Mouse (Mus musculus) midbrain, embryonic 12.5 days (tissue): ENCODE data around the gene Tcf3. TPM values are rescaled to one million over a fixed set of nuclear protein-coding genes. Genes with fewer than 3 reads are reported as not detected.

Experiments used
- ATAC-seq: fragments of 200-750 bp; cut with Nextera tagmentation; 2 replicates; pipeline ENCODE4 v1.8.0; 2017; ENCODE audit warnings: low read depth, moderate TSS enrichment, moderate library complexity; ENCODE audit not compliant: low FRiP score
- H3K27ac ChIP-seq: fragments of 300-500 bp; sonication (generic); replicated peaks from 2 replicates; pipeline ENCODE4 v1.5.1; 2016; ENCODE audit warnings: mild to moderate bottlenecking
- H3K27me3 ChIP-seq: fragments of 300-500 bp; sonication (generic); 2 replicates; pipeline ENCODE4 v1.6.1; 2016; ENCODE audit warnings: mild to moderate bottlenecking
- H3K36me3 ChIP-seq: fragments of 300-500 bp; sonication (generic); 2 replicates; pipeline ENCODE4 v1.6.1; 2016
- H3K4me1 ChIP-seq: fragments of 300-500 bp; sonication (generic); 2 replicates; pipeline ENCODE4 v1.6.1; 2016
- H3K4me2 ChIP-seq: fragments of 300-500 bp; sonication (generic); replicated peaks from 2 replicates; pipeline ENCODE4 v1.6.1; 2016; ENCODE audit warnings: mild to moderate bottlenecking, moderate library complexity
- H3K4me3 ChIP-seq: fragments of 300-500 bp; sonication (generic); 2 replicates; pipeline ENCODE4 v1.5.1; 2016; ENCODE audit warnings: mild to moderate bottlenecking
- H3K9ac ChIP-seq: fragments of 300-500 bp; sonication (generic); replicated peaks from 2 replicates; pipeline ENCODE4 v1.6.1; 2016; ENCODE audit warnings: mild to moderate bottlenecking, moderate library complexity
- H3K9me3 ChIP-seq: fragments of 300-500 bp; sonication (generic); 2 replicates; pipeline ENCODE4 v1.6.1; 2016; ENCODE audit warnings: mild to moderate bottlenecking
- WGBS: fragments of 180-500 bp; shearing (Covaris S2); methylation state at CpG from one replicate; pipeline ENCODE4 v1.1.7; 2016; 5-methylcytosine and 5-hydroxymethylcytosine counted together
- polyA plus RNA-seq: library from polyadenylated mRNA; unstranded; fragments of >200 nt; fragmentation: Nextera tagmentation; extraction: Ambion mirVana; gene quantifications from 2 replicates; pipeline ENCODE4 v1.2.1, GENCODE M21; 2016

Tcf3 gene
- polyA plus RNA-seq, 1 experiment from 2014 or later, result 185 TPM

DNA sequence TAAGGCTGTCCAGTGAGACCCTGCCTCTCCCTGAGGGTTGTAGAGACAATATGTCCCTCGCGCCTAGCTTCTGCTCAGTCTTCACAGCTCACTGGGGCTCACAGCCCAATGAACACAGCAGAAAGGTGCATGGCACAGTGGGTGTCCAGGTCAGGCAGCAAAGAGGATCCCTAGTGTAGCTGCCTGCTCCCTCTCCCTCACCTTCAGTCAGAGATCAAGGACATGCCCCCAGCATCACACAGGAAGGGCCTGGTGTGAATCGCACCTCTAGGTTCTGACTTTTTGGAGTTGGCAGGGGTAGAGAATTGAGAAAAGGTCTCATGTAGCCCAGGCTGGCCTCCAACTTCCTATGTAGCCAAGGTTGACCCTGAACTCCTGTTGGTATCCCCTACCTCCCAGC, 1.4 kb upstream of the Tcf3 start:
- 77% methylated on average over 3 of the region's 3 CpGs for WGBS
- Histone ChIP-seq H3K9ac (no peak overlapping the region), H3K27ac (no peak overlapping the region), H3K27me3 (peaks cover 6% of the 10 kb centered on the region; the same call in 1 of the 2 replicates), H3K9me3 (no peaks in the 10 kb centered on the region), H3K4me2 (no peak overlapping the region), H3K4me3 (peak overlapping the region; percentile 98; the same call in 1 of the 2 replicates), H3K36me3 (peaks cover 12% of the 10 kb centered on the region), H3K4me1 (peaks cover 22% of the 10 kb centered on the region)
- ATAC-seq, result no peak

- H3K9ac ChIP-seq, result no peak overlapping the region
- no peaks in the 10 kb centered on the region for H3K9me3 ChIP-seq
- ATAC-seq, result no peak
- H3K4me1 ChIP-seq, result peaks cover 22% of the 10 kb centered on the region
- peaks cover 18% of the 10 kb centered on the region for H3K36me3 ChIP-seq
- peak overlapping the region; percentile 98 for H3K4me3 ChIP-seq
- H3K4me2 ChIP-seq, result peak overlapping the region; percentile 88
- WGBS, result 13% methylated on average over 8 of the region's 8 CpGs
- H3K27ac ChIP-seq, result peak overlapping the region; percentile 88
- H3K27me3 ChIP-seq, result peaks cover 6% of the 10 kb centered on the region; the same call in 1 of the 2 replicates
These were observed 766 bp upstream of the Tcf3 start for GRCm38 (mm10) chr10:80434233-80434592.

DNA sequence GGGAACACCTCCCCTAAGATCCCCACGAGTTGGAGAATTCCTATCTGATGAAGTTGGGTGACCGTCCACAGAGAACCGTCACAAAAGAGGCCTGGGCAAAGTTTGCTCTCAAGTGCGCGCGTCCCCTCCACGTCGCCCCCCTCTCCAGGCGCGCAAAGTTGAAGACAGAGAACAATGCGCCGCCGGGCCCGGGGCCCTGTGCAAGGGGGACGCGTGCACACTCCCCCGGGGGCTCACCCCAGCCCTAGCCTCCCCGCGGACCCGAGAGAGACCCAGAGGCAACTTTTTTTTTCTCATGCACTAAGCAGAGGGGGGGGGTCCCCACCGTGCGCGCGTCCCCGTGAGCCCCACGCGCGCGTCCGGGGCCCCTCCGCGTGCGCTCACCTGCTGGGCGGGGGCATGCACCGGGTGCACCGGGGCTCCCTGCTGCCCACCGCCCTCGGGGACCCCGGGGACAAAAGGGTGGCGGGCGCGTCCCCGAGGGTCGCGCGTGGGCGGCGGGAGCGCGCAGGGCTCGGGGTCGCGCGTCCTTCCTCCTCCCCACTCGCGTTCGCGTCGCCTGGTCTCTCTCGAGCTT, 423 bp downstream of the Tcf3 start:
- Histone ChIP-seq H3K9ac (peak overlapping the region; percentile 93), H3K4me1 (peaks cover 22% of the 10 kb centered on the region), H3K4me3 (peak overlapping the region; percentile 98), H3K9me3 (no peaks in the 10 kb centered on the region), H3K27ac (peak overlapping the region; percentile 88), H3K36me3 (peaks cover 30% of the 10 kb centered on the region), H3K4me2 (peak overlapping the region; percentile 88), H3K27me3 (0 out of 2 replicates have a peak, but pooled peaks cover 6% of the 10 kb centered on the region)
- 0% methylated on average over 52 of the region's 60 CpGs for WGBS
- ATAC-seq, result peak; percentile 36; the same call in 1 of the 2 replicates

GRCm38 (mm10) chr10:80432387-80432785, 1.1 kb downstream of the Tcf3 start:
- Histone ChIP-seq H3K4me3 (peak overlapping the region; percentile 98), H3K9me3 (no peaks in the 10 kb centered on the region), H3K9ac (peak overlapping the region; percentile 93), H3K27ac (peak overlapping the region; percentile 88), H3K4me2 (peak overlapping the region; percentile 88), H3K4me1 (peaks cover 22% of the 10 kb centered on the region), H3K36me3 (peaks cover 36% of the 10 kb centered on the region), H3K27me3 (0 out of 2 replicates have a peak, but pooled peaks cover 6% of the 10 kb centered on the region)
- no peak for ATAC-seq
- 1% methylated on average over 4 of the region's 4 CpGs for WGBS

- 22% methylated on average over 16 of the region's 16 CpGs for WGBS
- Histone ChIP-seq H3K4me3 (peak overlapping the region; percentile 98), H3K4me1 (peaks cover 22% of the 10 kb centered on the region), H3K9ac (peak overlapping the region; percentile 93), H3K4me2 (peak overlapping the region; percentile 88), H3K9me3 (no peaks in the 10 kb centered on the region), H3K27ac (peak overlapping the region; percentile 88), H3K27me3 (0 out of 2 replicates have a peak, but pooled peaks cover 6% of the 10 kb centered on the region), H3K36me3 (peaks cover 42% of the 10 kb centered on the region)
- no peak for ATAC-seq
These were observed 1.7 kb downstream of the Tcf3 start for GRCm38 (mm10) chr10:80431570-80432386.

DNA sequence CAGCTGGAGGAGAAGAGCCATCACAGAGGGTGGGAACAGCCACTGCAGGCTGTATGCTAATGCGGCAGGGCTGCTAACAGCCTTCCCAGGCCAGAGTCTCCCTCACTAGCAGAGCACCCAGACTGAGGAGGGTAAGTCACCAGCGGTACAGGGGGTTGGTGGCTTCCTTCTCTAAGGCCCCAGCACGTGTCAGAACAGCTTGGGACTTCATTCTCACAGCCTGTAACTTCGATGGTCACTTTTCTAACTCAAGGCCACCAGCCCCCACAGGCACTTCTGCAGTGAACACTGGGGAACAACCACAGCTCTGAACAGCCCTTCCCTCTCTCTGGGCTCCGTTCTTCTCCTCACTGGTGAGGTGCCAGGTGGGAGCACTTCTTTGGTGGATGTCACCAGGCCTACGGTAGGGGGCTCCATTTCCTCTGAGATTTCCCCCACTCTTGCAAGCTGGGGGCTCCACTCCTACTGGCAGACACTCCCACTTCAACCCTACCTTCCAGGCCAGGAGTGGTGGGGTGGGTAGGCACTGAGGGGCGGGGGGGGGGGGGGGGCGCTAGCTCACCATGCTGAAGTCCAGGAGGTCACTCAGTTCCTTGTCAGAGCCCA, 3.0 kb downstream of the Tcf3 start:
- peaks cover 55% of the 10 kb centered on the region for H3K36me3 ChIP-seq

DNA sequence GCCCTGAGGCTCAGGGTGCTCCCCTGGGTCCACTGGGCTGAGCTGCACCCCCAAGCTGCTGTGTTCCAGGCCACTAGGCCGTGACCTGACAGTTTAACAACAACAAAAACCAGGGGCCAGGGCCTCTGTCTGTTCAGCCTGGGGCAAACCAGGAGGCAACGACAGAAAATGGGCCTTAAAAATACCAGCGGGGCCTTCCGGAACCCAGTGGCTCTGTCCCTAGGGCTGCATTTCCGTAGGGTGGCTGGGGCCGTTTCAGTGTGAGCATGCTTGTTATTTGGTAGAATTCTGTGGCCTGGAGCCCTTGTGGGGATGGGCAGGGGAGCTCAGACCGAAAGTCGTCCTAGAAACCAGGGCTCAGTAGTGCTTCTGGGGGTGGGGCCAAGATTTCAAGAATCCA, 3.6 kb downstream of the Tcf3 start:
- Histone ChIP-seq H3K4me3 (no peak overlapping the region), H3K27me3 (no peaks in the 10 kb centered on the region), H3K27ac (no peak overlapping the region), H3K9me3 (peaks cover 5% of the 10 kb centered on the region; the same call in 1 of the 2 replicates), H3K9ac (no peak overlapping the region), H3K36me3 (peaks cover 62% of the 10 kb centered on the region), H3K4me1 (peaks cover 22% of the 10 kb centered on the region), H3K4me2 (no peak overlapping the region)
- ATAC-seq, result no peak
- 89% methylated on average over 8 of the region's 8 CpGs for WGBS

More for the DNA sequence above, 3.0 kb downstream of the Tcf3 start:
- Histone ChIP-seq H3K9ac (0 out of 2 replicates have a peak overlapping the region, but pooled peaks have one; percentile 24), H3K4me3 (0 out of 2 replicates have a peak overlapping the region, but pooled peaks have one; percentile 98), H3K27ac (0 out of 2 replicates have a peak overlapping the region, but pooled peaks have one; percentile 88), H3K9me3 (no peaks in the 10 kb centered on the region; the same call in 1 of the 2 replicates), H3K27me3 (no peaks in the 10 kb centered on the region), H3K4me2 (peak overlapping the region; percentile 88; the same call in 1 of the 2 replicates), H3K4me1 (peaks cover 22% of the 10 kb centered on the region)
- ATAC-seq, result no peak
- 74% methylated on average over 8 of the region's 8 CpGs for WGBS

DNA sequence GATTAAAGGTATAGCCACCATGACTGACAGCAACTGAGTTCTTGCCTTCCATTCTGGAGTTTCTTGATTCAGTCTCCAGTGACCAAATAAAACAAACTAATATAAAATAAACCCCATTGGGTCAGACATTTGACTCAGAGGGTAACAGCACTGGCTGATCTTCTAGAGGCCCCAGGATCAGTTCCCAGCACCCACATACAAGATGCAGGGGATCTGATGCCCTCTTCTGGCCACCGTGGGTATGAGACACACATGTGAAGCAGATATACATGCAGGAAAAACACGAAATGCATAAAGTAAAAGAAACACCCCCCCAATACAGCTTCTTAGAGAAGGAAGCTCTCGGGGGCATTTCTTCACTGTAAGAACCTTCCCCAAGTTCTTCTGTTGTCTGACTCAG, 8.4 kb downstream of the Tcf3 start:
- no peak overlapping the region for H3K4me3 ChIP-seq
- WGBS, result 93% methylated on average over 3 of the region's 3 CpGs
- peaks cover 5% of the 10 kb centered on the region; the same call in 1 of the 2 replicates for H3K9me3 ChIP-seq
- H3K27ac ChIP-seq, result no peak overlapping the region
- H3K4me2 ChIP-seq, result no peak overlapping the region
- no peaks in the 10 kb centered on the region for H3K27me3 ChIP-seq
- ATAC-seq, result no peak
- peaks cover 4% of the 10 kb centered on the region; the same call in 1 of the 2 replicates for H3K4me1 ChIP-seq
- H3K36me3 ChIP-seq, result peaks cover 93% of the 10 kb centered on the region
- no peak overlapping the region for H3K9ac ChIP-seq

DNA sequence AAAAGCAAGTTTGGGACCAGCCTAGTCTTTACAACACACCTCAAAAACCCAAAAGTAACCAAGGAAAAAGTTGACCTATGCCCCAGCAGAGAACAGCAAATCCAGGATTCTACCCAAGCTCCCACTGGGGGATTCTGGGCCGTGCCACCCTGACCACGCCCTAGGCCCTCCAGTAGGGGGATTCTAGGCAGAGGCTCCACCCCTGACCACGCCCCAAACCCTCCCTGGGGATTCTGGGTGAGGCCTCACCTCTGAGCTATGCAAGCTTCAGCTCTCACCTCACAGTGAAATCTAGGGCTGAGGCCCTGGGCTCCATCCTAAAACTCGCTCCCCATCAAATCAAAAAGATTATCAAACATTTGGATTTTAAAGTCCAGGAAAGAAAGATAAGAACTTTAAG, 9.9 kb downstream of the Tcf3 start:
- H3K4me3 ChIP-seq, result no peak overlapping the region
- peaks cover 5% of the 10 kb centered on the region; the same call in 1 of the 2 replicates for H3K9me3 ChIP-seq
- ATAC-seq, result no peak
- H3K27me3 ChIP-seq, result no peaks in the 10 kb centered on the region
- WGBS, result 60% methylated on average over 4 of the region's 4 CpGs
- peaks cover 18% of the 10 kb centered on the region for H3K4me1 ChIP-seq
- no peak overlapping the region for H3K27ac ChIP-seq
- H3K9ac ChIP-seq, result no peak overlapping the region
- no peak overlapping the region for H3K4me2 ChIP-seq
- H3K36me3 ChIP-seq, result peaks cover 93% of the 10 kb centered on the region

DNA sequence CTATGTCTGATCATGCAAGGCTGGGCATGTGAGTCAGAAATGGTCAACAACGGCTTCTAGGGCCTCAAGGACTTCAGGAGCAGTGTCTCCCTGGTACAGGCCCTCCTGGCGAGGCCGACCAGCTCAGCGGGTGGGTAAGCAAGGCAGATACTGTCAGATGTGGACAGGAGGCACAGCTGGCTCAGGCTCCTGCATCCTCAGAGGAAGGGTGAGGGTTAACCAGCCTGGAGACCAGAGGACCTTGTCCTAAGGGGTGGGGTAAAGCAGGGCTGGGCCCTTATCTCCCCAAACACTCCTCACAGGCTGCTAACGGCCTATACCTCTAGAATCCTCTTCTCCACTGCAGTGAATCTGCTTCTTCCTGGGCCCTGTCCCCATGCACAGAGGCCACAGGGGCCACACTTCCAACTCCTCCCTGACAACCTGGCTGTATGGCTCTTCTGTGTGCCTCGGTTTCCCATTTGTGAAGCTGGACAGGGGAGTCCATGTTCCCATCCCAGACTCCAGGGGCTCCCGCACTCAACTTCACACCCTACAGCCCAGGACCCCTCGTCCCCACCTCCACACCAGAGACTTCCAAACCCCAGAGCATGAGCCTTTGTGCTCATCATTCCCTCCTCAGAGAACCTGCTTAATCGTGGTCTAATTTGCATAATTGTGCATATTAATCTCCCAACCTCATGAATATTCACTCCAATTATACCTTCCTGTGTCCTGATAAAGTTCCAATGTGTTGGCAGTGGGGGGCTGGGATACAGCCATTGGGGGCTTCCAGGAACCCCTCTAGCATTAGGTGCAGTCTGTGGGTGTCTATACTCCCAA, 11.6 kb downstream of the Tcf3 start:
- Histone ChIP-seq H3K9ac (no peak overlapping the region), H3K4me1 (peaks cover 23% of the 10 kb centered on the region), H3K27ac (0 out of 2 replicates have a peak overlapping the region, but pooled peaks have one; percentile 35), H3K4me3 (no peak overlapping the region), H3K9me3 (peaks cover 5% of the 10 kb centered on the region; the same call in 1 of the 2 replicates), H3K36me3 (peaks cover 93% of the 10 kb centered on the region), H3K27me3 (no peaks in the 10 kb centered on the region), H3K4me2 (no peak overlapping the region)
- ATAC-seq, result no peak
- WGBS, result 88% methylated on average over 9 of the region's 9 CpGs

DNA sequence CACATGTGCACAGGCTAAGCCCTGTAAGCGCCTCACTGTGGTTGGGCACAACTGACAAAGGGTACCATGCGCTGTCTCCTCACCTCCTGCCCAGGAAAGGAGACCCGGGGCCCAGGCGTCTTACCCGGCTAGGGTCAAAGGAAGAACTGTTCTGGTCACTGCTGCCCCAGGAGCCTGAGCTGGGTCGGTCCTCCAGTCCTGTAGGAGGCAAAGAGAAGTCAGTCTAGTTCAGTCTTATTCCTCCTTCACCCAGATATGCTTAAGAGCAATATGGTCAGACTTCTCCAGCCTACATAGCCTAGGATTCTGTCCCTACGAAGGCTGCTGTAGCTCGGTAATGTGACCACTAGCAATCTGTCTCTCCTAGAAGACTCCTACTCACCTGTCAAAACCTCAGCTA, 12.2 kb downstream of the Tcf3 start:
- 0 out of 2 replicates have a peak overlapping the region, but pooled peaks have one; percentile 15 for H3K27ac ChIP-seq
- H3K9me3 ChIP-seq, result peaks cover 5% of the 10 kb centered on the region; the same call in 1 of the 2 replicates
- peaks cover 23% of the 10 kb centered on the region for H3K4me1 ChIP-seq
- ATAC-seq, result no peak
- peaks cover 93% of the 10 kb centered on the region for H3K36me3 ChIP-seq
- no peak overlapping the region for H3K9ac ChIP-seq
- H3K4me2 ChIP-seq, result no peak overlapping the region
- no peaks in the 10 kb centered on the region for H3K27me3 ChIP-seq
- H3K4me3 ChIP-seq, result no peak overlapping the region
- 91% methylated on average over 8 of the region's 8 CpGs for WGBS
